ENCODE assay signal across 9 mouse cellular contexts in genomic region chr11:95402658-95403101, GRCm38 (mm10). TPM values are rescaled to one million over a fixed set of nuclear protein-coding genes. Genes with fewer than 3 reads are reported as not detected.
DNase-seq lines count a peak whose midpoint lies in the region; ATAC-seq and TF ChIP-seq lines count a peak whose summit lies in the region.
"Had no signal": no experiment of that assay in that cellular context is flagged by ENCODE, and none has a peak within 500 bp of the region (broad histone marks: within the 10 kb centered on the region; RNA-seq: fewer than 3 reads in every experiment).

No protein-coding gene starts in this region.

- peaks cover 31% of the 10 kb centered on the region for H3K4me1 ChIP-seq in forebrain, embryonic 10.5 days
- peaks cover 32% of the 10 kb centered on the region for H3K4me1 ChIP-seq in forebrain, embryonic 15.5 days
- peaks cover 2% of the 10 kb centered on the region; the same call in 1 of the 2 replicates for H3K4me1 ChIP-seq in testis, adult 2 months (ENCODE audit: control insufficient read depth, insufficient read depth, low read length)
- H3K4me1 ChIP-seq in heart, embryonic 10.5 days: peaks cover 29% of the 10 kb centered on the region
- H3K4me1 ChIP-seq in midbrain, embryonic 10.5 days: peaks cover 24% of the 10 kb centered on the region

- 26% methylated on average over 8 of the region's 8 CpGs for WGBS in forebrain, embryonic 10.5 days
- WGBS in forebrain, embryonic 15.5 days: 32% methylated on average over 8 of the region's 8 CpGs
- WGBS in heart, embryonic 10.5 days: 10% methylated on average over 8 of the region's 8 CpGs
- 48% methylated on average over 8 of the region's 8 CpGs for WGBS in midbrain, embryonic 10.5 days

- DNase-seq in forebrain, embryonic 10.5 days (ENCODE audit: extremely low spot score, low spot score): no peak
- no peak for DNase-seq in testis, postnatal 14 days (ENCODE audit: low spot score)
- no peak for DNase-seq in heart, embryonic 10.5 days (ENCODE audit: low spot score)
- DNase-seq in midbrain, embryonic 10.5 days (ENCODE audit: low spot score): no peak
- no peak for DNase-seq in thymus, postnatal 14 days
- no peak for DNase-seq in urinary bladder, adult 2 months (ENCODE audit: low spot score)
- DNase-seq: kidney, postnatal 36 days had no signal

- H3K9me3 ChIP-seq in forebrain, embryonic 10.5 days: no peaks in the 10 kb centered on the region
- no peaks in the 10 kb centered on the region for H3K9me3 ChIP-seq in forebrain, embryonic 15.5 days
- no peaks in the 10 kb centered on the region for H3K9me3 ChIP-seq in heart, embryonic 10.5 days
- H3K9me3 ChIP-seq in midbrain, embryonic 10.5 days (replicated peaks): no peaks in the 10 kb centered on the region

- no peaks in the 10 kb centered on the region for H3K36me3 ChIP-seq in forebrain, embryonic 10.5 days (replicated peaks)
- H3K36me3 ChIP-seq in forebrain, embryonic 15.5 days: no peaks in the 10 kb centered on the region
- H3K36me3 ChIP-seq in testis, adult 2 months (ENCODE audit: control insufficient read depth, insufficient read depth, low read length): no peaks in the 10 kb centered on the region
- H3K36me3 ChIP-seq in heart, embryonic 10.5 days: no peaks in the 10 kb centered on the region
- no peaks in the 10 kb centered on the region for H3K36me3 ChIP-seq in midbrain, embryonic 10.5 days

- no peak for ATAC-seq in forebrain, embryonic 15.5 days (replicated peaks)

- no peak for TF ChIP-seq POLR2A in testis, adult 2 months (IDR thresholded peaks at IDR 0.05; ENCODE audit: control insufficient read depth, low read depth, low read length)

- no peak overlapping the region for H3K9ac ChIP-seq in forebrain, embryonic 15.5 days (replicated peaks)

- peak overlapping the region; percentile 63 for H3K27ac ChIP-seq in forebrain, embryonic 10.5 days
- H3K27ac ChIP-seq in forebrain, embryonic 15.5 days (replicated peaks): no peak overlapping the region
- peak overlapping the region; percentile 63 for H3K27ac ChIP-seq in testis, adult 2 months (ENCODE audit: control insufficient read depth, insufficient read depth, low read depth, low read length)
- H3K27ac ChIP-seq in heart, embryonic 10.5 days: peak overlapping the region; percentile 85
- H3K27ac ChIP-seq in midbrain, embryonic 10.5 days (replicated peaks): no peak overlapping the region

- peaks cover 15% of the 10 kb centered on the region for H3K27me3 ChIP-seq in forebrain, embryonic 10.5 days (ENCODE audit: poor library complexity, severe bottlenecking)
- no peaks in the 10 kb centered on the region for H3K27me3 ChIP-seq in forebrain, embryonic 15.5 days
- no peaks in the 10 kb centered on the region for H3K27me3 ChIP-seq in testis, adult 2 months (ENCODE audit: control insufficient read depth, insufficient read depth, low read length)
- H3K27me3 ChIP-seq in heart, embryonic 10.5 days (ENCODE audit: insufficient read depth, poor library complexity, severe bottlenecking): peaks cover 7% of the 10 kb centered on the region
- peaks cover 22% of the 10 kb centered on the region for H3K27me3 ChIP-seq in midbrain, embryonic 10.5 days (ENCODE audit: low read depth, poor library complexity, severe bottlenecking)

- H3K4me3 ChIP-seq in forebrain, embryonic 10.5 days: no peak overlapping the region
- no peak overlapping the region for H3K4me3 ChIP-seq in forebrain, embryonic 15.5 days
- no peak overlapping the region for H3K4me3 ChIP-seq in testis, adult 2 months (ENCODE audit: control insufficient read depth, low read depth, low read length)
- H3K4me3 ChIP-seq in heart, embryonic 10.5 days: 0 out of 2 replicates have a peak overlapping the region, but pooled peaks have one; percentile 15
- no peak overlapping the region for H3K4me3 ChIP-seq in midbrain, embryonic 10.5 days

- no peak overlapping the region for H3K4me2 ChIP-seq in forebrain, embryonic 15.5 days (replicated peaks)

- no peak for TF ChIP-seq CTCF in testis, adult 2 months (IDR thresholded peaks at IDR 0.05; ENCODE audit: control insufficient read depth, insufficient read depth, insufficient replicate concordance, low read depth, low read length)

RNA-seq across cellular contexts. Expression of gene Spop, which starts 11.2 kb away (rescaled TPM):
- 142 and 145 TPM in 2 replicates for polyA plus RNA-seq in forebrain, embryonic 10.5 days (2016; fragmentation: Nextera tagmentation; extraction: Ambion mirVana)
- polyA plus RNA-seq in forebrain, embryonic 15.5 days (2015; fragmentation: Nextera tagmentation; extraction: Ambion mirVana): 221 and 226 TPM in 2 replicates
- 17.9 and 19.6 TPM in 2 replicates for polyA plus RNA-seq in testis, adult 2 months (2012; rRNA removed)
- polyA plus RNA-seq in heart, embryonic 10.5 days (2016; fragmentation: Nextera tagmentation; extraction: Ambion mirVana): 103 TPM in 2 replicates
- 170 and 198 TPM in 2 replicates for polyA plus RNA-seq in midbrain, embryonic 10.5 days (2016; fragmentation: Nextera tagmentation; extraction: Ambion mirVana)
- polyA plus RNA-seq in urinary bladder, adult 2 months (2012; rRNA removed): 79.1 and 103 TPM in 2 replicates

RNA-seq across cellular contexts. Expression of gene Slc35b1, which starts 18.2 kb away (rescaled TPM):
- 118 and 119 TPM in 2 replicates for polyA plus RNA-seq in forebrain, embryonic 10.5 days (2016; fragmentation: Nextera tagmentation; extraction: Ambion mirVana)
- 150 and 155 TPM in 2 replicates for polyA plus RNA-seq in forebrain, embryonic 15.5 days (2015; fragmentation: Nextera tagmentation; extraction: Ambion mirVana)
- 45.4 and 48.5 TPM in 2 replicates for polyA plus RNA-seq in testis, adult 2 months (2012; rRNA removed)
- polyA plus RNA-seq in heart, embryonic 10.5 days (2016; fragmentation: Nextera tagmentation; extraction: Ambion mirVana): 103 and 119 TPM in 2 replicates
- polyA plus RNA-seq in midbrain, embryonic 10.5 days (2016; fragmentation: Nextera tagmentation; extraction: Ambion mirVana): 123 and 131 TPM in 2 replicates
- 55.1 and 66.5 TPM in 2 replicates for polyA plus RNA-seq in urinary bladder, adult 2 months (2012; rRNA removed)

Comparison
In these comparisons a context has a peak if more than half of its experiments do, and no peak if none do; other contexts are left out.
1. H3K27ac ChIP-seq: peak in forebrain, embryonic 10.5 days (single experiment), testis, adult 2 months (single experiment) and heart, embryonic 10.5 days (single experiment); none in forebrain, embryonic 15.5 days (single experiment) and midbrain, embryonic 10.5 days (single experiment).